Mouse (Mus musculus) gastrocnemius, postnatal 10 days (tissue): Measurements from ENCODE around the gene Tmem50a. TPM values are rescaled to one million over a fixed set of nuclear protein-coding genes. Genes with fewer than 3 reads are reported as not detected.
A peak's percentile ranks its signal among the peaks of the same experiment; 100 is the strongest.

ENCODE experiments used
- DNase-seq: peaks from one replicate; pipeline ENCODE4 v3.0.0; 2021; ENCODE audit warnings: mixed read lengths
- total RNA-seq, 2 experiments: library from RNA; stranded (reverse); gene quantifications; 2 replicates each; pipeline ENCODE4 v1.2.3; 2021

The Tmem50a gene
- total RNA-seq, 2 experiments from 2014 or later = 49.9 to 55.1 TPM

DNA sequence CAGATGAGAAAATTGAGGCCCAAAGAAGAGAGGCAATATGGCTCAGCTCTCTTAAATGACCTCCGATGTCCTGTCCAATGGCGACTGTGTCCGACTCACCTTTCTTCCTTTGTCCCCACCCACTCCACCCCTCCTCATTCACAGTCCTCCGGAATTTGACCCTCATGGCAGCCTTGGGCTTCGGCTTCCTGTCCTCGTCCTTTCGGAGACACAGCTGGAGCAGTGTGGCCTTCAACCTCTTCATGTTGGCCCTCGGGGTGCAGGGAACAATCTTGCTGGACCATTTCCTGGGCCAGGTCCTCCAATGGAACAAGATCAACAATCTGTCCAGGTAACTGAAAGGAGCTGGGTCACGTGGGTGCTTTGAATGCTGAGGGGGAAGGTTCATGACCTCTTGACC, 38.7 kb downstream of the Tmem50a start:
- DNase-seq = no peak

DNA sequence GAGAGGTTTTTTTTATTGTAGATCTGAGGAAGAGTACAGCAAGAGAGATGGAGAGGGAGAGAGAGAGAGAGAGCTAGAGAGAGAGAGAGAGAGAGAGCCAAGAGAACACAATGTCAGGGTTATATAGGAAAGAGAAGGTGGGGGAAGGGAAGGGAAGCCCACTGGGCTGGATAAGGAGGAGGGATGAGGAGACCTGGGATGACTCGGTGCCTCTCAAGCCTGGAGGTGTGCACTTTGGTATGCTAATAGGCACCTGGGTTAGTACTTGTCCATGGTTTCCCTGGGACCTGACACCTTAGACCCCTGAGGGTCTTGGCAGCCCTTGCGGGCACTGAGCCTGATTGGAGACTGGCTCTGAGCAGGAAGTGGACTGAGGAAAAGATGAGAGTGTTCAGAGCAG, 42.9 kb downstream of the Tmem50a start:
- DNase-seq = no peak

DNA sequence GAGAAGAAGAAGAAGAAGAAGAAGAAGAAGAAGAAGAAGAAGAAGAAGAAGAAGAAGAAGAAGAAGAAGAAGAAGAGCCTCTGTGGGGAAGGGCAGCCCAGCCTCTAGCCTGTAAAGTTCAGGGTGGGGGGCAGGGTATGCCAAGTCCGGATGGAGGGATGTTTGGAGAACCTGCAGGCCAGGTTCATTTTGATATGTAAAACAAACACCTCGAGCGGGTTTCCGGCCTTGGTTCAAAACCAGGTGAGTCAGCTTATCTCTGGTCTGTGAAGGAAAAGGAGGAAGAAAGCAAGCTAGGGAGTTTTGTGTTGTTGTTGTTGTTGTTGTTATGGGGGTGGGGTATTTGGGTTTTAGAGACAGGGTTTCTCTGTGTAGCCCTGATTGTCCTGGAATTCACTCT, 43.3 kb downstream of the Tmem50a start:
- DNase-seq = no peak

DNA sequence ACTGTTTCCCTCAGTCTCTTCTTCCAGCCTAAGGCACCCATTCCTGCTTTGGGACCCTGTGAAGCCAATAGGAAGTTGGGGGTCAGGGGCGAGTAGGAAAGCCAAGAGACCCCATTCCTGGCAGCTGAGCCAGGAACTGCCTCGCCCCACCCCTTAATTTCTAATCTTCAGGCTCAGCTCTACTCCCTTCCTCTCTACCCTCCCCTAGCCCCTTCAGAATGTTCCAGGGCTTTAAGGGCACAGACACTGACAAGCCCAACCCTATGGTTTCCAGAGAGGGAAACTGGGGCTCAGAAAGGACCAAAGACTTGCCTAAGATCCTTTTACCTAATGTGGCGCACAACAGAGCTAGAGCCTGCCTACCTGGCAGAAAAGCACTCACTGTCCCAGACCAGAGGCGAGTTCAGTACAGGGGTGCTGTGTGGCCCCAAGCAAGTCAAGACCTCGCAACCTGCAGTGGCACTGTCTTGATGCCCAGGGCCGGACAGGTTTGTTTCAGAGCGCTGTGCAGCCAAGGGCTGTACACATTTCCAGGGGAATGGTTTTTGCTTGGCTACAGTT, 44.9 kb downstream of the Tmem50a start:
- DNase-seq = no peak

DNA sequence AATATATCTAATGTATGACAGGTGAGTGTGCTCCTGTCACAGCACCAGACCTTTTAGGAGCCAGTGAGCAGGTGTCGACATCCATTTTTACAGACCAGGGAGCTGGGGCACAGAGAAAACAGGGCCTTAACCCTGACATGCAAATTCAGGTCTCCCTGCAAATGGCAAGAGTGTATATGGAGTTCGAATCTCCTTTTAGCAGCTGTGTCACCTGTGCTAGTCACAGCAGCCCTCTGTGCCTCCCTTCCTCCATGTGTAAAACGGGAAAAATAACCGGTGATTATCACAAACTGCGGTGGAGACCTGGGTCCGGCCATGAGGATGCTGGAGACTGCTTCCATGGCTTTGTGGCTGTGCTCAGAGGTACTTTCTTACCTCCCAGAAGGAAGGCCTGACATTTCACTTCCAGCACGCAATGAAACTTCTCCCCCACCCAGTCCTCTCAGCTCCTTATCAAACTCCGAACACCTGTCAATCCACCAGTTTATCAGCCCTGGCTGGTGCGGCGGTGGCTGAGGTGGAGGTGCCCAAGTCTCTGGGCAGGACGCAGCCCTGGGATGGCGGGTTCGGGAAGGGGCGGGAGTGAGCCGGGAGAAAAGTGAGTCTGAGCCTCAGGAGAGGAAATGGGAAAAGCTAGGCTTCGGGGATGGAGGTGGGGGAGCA, 45.6 kb downstream of the Tmem50a start:
- no peak for DNase-seq

DNA sequence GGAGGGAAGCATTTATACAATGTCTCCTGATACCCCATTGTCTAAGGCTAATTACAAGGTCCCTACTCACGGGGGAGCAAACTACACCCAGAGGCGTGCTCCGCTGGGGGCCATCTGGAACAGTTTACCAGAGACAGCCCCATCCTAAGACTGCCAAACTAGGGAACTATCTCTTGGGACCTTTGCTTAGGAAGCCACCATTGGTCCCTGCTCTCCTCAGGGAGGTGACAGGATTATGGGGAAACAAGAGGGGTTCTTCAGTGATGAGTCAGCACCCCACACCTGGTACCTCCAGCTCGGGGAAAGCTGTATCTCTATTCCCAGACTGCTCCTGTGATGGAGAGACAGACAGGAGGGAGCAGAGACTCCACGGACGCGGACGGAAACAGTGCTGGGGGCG, 46.3 kb downstream of the Tmem50a start:
- DNase-seq = no peak

DNA sequence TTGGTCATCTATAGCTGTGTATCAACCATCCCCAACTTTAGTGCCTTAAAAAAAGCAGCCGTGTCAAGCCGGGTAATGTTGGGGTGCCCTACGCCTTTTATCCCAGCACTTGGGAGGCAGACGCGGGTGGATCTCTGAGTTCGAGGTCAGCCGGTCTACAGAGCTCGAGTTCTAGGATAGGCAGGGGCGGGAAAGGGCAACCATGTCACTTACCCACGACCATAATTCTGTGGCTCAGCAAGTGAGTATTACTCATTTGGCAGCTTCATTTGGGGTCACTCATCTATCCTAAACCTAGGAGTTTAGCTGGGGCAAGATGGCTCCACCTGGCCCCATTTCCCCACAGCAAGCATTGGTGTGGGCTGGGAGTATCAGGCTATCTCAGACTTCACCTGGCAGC, 46.8 kb downstream of the Tmem50a start:
- DNase-seq = no peak

DNA sequence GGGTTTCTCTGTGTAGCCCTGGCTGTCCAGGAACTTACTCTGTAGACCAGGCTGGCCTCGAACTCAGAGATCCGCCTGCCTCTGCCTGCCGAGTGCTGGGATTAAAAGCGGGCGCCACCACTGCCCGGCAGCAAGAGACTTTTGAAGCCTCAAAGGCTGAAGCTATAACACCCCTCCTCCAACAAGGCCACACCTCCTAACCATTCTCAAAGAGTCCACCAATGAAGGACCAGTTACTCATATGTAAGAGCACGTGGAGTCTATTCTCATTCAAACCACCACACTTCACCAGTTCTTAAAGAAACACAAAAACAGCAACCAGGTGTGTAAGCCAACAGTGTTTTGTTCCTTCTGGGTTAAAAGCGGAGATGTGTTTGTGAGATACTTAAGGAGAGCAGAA, 47.2 kb downstream of the Tmem50a start:
- no peak for DNase-seq

DNA sequence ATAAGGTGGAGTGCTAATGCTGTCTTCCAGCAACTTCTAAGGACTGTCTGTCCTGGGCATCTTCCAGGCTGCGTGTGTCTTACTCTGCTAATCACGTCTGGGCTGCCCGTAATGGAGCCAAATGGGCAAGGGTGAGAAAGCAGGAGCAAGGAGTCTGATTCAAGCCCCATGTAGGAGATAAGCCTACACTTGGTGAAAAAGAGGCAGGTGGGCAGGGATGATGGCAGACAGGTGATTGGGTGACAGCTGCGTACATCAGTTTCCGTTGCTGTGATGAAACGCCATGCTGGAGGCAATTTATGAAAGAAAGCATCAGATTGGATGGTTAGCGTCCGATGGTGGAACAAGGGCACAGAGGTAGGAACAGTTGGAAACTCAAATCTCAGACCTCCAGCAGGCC, 47.6 kb downstream of the Tmem50a start:
- no peak for DNase-seq

DNA sequence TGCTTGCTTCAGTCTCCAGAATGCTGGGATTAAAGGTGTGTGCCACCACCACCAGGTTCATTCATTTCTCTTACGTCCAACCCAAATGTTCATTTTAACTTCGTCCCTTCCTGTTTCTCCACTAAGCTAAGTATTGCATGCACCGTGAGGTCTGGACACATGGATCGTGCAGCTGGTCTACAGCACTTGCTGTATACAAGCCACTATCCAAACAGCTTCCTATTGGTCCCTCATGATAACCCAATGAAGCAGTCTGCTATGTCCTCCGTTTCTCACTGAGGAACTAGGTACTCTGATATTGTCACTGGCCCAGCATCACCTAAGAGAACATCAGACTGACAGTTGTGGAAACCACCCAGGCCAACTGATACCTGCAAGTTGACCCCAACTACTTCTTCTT, 49.0 kb downstream of the Tmem50a start:
- no peak for DNase-seq

DNA sequence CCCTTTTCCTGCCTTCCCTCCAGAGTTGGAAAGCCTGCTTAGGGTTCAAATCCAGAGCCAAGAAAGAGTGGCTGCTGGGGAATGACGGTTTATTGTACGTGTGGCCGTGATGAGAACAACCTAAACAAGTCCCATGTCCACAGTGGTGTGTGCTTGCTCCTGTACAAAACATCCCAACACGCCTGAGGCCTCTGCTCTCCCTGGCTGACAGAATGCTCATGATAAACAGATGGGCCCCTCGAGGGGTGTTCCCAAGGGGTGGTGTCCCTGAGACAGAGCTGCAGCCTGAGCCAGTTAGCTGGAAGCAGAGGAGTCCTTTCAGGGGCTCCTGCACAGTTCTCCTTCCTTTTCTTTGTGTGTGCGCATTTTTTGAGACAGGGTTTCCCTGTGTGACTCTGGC, 49.5 kb downstream of the Tmem50a start:
- no peak for DNase-seq

DNA sequence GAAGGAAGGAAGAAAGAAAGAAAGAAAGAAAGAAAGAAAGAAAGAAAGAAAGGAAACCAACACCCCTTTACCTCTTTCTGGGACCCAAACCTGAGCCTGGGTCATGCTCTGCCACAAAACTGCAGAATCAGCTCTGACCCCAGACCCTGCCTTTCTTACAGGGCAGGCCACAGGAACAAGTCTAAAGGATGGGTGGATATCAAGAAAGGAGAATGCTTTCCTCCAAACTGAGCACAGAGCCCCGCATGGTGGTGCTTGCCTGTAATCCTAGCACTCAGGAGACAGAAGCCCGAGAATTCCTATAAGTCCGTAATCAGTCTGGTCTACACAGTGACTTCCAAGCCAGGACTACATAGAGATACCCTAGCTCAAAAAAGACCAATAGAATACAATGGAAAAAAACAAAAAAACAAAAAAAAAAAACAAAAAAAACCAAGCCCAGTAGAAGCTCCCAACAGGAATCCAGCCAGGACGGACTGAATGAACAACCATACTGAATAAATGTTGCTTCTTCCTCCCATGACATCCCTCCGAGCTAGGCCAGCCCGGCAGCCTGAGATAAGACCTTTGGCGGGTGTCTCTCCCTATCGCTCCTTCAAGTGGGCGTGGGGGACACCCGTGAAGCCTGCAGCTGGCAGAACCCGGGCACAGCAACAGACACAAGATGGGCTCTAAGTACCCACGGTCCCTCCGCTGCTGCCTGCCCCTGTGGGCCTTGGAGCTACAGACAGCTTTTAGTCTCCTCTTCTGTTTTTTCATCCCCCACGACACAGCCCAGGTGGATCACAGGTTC, 50.7 kb downstream of the Tmem50a start, which contains the start of gene Rhd:
Gene Rhd (plus strand): TSS at position 600 of the 793 bp plus-strand sequence.
- no peak for DNase-seq

DNA sequence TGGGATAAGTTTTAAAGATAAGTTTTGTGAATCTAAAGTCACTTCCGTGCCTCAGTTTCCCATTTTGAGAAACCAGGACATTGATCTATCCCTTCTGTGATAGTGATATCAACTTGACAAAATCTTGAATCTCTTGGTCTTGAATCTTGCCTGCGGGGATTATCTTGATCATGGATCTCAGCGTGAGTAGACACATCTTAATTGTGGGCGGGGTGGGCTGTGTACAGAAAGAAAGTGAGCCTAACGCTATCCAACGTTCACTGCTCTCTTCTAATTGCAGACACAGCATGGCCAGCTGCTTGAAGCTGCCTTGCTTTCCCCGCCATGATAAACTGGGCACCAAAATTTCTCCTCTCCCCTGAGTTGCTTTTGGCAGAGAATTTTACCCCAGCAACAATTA, 51.8 kb downstream of the Tmem50a start:
- no peak for DNase-seq

DNA sequence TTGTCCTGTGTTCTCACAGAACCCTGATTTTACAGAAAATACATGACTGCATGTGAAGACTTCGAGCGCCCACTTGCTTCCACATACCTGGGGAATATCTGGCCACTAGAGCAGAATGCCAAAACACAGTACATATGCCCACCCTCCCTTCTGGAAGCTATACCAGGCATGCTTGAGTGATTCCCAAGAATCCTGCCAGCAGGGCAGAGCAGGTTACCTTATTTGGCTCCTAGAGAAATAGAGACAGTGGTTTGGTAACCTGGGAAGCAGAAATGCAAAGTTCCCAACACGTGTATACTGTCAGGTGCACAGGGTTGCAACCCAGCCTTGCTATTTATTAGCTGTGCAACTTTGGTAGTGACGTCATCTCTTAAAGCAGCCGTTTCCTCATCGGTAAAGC, 52.9 kb downstream of the Tmem50a start:
- no peak for DNase-seq

DNA sequence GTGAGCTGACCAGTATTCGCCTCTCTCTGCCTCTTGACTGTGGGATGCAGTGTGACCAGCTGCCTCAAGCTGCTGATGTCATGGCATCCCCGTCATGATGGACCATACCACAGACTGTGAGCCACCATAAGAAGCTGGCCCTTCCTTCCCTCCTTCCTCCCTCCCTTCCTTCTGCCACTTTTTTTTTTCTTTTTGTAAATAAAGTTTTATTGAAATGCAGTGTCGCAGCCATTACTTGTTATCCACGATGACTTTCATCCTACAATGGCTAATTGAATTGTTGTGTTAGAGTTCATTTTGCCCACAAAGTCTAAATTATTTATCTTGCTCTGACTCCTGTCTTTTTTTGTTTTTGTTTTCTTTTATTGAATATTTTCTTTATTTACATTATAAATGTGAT, 56.3 kb downstream of the Tmem50a start:
- no peak for DNase-seq

DNA sequence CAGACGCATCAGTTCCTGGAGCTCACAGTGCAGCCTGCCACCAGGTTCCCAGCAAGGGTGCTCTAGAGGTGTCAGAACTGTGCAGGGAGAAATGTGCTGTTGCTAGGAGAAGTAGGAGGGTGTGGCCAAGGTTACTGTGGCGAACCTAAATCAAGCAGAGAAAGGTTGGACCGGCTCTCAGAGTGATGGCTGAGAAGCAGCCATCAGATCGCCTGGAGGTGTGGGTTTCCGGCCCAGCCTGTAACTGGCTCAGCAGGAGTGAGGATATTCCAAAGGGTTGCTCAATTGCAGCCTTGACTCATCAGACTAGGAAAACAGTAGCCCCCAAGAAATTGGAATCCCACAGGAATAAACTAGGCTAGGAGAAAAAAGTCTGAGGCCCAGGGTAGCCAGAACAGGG, 58.3 kb downstream of the Tmem50a start:
- DNase-seq = no peak

DNA sequence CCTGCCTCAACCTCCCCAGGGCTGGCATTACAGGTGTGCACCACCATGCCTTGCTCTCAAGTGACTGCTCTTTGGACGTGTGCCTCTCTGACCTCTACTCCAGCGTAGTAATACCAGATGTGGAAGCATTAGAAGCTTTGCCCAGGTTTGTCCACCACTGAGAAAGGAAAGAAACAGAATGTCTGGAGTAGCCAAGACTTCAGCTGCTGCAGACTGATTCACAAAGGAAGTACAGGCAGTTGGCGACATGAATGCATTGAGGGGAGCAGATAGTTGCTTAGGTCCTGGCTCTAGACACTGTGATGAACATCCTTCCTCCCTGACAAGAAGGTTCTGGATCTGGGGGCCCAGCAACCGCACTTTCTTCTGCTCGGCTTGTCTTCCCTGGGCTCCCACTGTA, 58.8 kb downstream of the Tmem50a start:
- DNase-seq = no peak

DNA sequence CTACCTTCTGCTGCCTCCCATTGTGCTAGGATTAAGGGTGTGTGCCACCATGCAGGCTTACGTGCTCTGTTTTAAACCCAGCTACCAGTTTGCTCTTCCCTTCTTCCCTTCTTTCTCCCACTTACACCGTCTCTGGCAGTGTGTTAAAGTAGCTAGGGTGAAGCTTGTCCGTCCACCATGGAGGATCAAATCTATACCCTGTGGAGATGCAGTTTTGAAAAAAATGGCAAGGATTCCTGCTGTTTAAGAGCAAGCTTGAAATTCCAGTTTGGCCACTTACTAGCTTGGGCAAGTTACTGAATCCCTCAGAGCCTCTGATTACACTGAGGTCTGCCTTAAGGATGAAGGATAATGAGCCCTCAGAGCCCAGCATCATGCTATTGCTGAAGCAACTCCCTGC, 59.5 kb downstream of the Tmem50a start:
- no peak for DNase-seq

DNA sequence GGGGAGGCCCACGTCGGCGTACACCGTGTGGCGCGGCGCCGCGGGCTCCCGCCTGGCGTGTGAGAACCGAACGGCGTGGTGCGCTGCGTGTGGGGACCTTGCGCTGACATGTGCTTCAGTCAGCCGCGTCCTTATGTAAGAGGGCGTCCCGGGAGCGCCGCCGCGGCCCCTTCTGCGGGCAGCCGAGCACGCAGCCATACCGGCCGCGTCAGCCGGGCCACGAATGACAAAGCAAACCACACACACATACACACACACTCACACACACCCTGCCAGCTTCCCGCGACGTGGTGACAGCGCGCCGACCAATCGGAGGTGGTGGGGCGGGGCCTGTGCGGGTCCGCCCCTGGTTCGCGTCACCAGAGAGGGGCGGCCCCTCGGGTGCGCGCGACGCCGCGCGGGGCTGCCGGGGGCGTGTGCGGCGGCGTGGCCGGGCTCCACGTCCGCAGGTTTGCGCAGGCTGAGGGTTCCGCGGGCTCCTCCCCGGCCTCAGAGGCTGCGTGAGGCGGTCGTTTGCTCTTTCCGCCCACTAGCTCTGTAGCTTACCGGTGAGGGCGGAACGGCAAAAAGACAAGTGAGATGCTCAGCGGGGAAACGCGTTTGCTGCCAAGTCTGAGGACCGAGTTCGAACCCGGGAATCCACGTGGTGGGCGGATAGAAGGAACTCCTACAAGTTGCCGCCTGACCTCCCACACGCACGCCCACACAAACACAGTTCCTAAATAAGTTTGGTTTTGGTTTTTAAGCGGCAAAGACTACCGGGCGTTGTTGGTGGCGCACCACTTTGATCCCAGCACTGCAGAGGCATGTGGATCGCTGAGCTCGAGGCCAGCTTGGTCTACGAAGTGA, 61.0 kb downstream of the Tmem50a start:
- peak; percentile 95 for DNase-seq

DNA sequence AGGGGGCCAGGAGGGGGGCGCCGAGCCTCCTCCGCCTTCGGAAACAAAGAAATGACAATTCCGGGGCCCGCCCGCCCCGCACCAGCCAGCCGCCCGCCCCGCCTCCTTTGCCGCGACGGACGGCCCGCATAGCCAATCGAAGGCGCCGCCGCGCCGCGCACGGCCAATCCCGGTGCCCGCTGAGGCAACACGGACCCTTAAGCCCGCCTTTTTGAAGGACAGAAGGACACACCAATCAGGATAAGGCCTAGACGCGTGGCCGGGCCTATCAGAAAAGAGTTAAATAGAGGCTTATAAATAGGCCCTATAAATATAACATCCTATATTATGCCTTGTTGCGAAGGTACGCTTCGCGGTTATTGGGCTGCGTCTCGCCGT, 61.6 kb downstream of the Tmem50a start, which contains the start of gene Maco1:
Gene Maco1 (minus strand): TSS at position 87 of the 378 bp plus-strand sequence.
- peak; percentile 98 for DNase-seq

DNA sequence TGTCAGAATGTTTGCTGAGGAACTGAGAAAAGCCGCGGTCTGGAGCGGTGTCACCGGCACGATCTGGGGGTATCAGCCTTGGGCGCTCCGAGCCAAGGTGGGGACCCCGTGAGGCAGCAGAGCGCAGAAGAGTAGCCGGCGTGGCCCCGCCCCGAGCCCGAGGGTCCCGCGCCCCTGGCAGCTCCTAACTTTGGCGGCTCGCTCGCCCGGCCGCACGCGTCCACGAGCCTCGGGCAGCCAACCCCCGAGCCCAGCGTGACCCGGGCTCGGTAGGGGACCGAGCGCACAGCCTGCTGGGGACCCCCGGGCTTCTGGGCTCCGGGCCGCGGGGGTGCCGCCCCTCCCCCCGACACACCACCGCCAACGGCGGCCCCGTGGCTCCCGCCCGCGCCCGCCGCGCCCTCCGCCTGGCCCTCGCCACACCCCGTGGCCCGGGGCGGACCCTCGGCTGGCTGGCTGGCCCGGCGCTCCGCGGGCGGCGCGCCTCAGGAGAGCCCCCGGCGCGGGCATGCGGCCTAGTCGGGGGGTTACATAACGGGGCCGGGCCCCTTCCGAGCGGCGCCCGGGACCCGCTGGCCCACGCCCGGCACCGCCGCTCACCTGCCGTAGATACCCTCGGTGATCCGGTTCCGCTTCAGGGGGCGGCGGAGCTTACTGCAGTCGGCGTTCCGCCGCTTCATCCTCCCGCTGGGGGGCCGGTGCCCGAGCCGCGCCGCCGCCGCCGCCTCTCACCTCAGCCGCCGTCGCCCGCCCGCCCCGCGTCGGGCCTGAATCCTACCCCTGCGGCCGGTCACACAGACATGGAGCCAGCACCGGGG, 62.2 kb downstream of the Tmem50a start:
- DNase-seq = peak; percentile 36

DNA sequence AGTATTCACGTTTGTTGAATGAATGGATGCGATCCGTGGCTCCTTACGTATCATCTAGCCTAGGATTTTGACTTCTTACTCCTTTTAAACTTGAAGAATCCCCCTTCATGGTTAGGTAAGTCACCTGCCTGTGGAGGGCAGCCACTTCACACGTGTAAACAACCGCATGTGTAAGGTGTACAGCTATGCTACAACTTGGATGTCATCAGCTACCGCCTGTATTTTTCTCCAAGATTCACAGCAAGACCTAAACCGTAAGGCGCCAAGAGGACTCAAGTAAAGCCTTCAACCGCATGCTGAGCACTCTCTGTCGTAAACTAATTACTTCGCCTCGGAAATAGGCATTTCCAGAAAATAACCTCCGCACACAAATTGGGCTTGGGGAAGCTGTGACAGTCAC, 62.9 kb downstream of the Tmem50a start:
- DNase-seq = no peak
